Mouse (Mus musculus) G1E (cell line): ENCODE measurements around the gene Tgtp1.
"Not testable (repeated sequence)": the region's sequence is repeated elsewhere in the genome, so short reads cannot be mapped to it uniquely, and the experiment has no call there.

Experiments
- CTCF ChIP-seq: IDR thresholded peaks from 2 replicates; pipeline ENCODE4 v1.5.1; 2012; ENCODE audit warnings: low read depth, low read length, inconsistent platforms, mixed read lengths
- GATA1 ChIP-seq: IDR thresholded peaks from 2 replicates; pipeline ENCODE4 v1.6.1; 2012; ENCODE audit warnings: borderline replicate concordance, low read length, inconsistent platforms, mixed read lengths
- GATA2 ChIP-seq: IDR thresholded peaks from 2 replicates; pipeline ENCODE4 v1.6.1; 2012; ENCODE audit warnings: low read depth, low read length, inconsistent platforms, borderline replicate concordance
- POLR2AphosphoS5 ChIP-seq: IDR thresholded peaks from 2 replicates; pipeline ENCODE4 v1.6.1; 2012; ENCODE audit warnings: low read depth, low read length, inconsistent platforms; ENCODE audit not compliant: insufficient replicate concordance
- TAL1 ChIP-seq: conservative IDR thresholded peaks from 2 replicates; pipeline ENCODE4 v1.6.1; 2012; ENCODE audit warnings: low read depth, low read length, inconsistent platforms, mixed read lengths

DNA sequence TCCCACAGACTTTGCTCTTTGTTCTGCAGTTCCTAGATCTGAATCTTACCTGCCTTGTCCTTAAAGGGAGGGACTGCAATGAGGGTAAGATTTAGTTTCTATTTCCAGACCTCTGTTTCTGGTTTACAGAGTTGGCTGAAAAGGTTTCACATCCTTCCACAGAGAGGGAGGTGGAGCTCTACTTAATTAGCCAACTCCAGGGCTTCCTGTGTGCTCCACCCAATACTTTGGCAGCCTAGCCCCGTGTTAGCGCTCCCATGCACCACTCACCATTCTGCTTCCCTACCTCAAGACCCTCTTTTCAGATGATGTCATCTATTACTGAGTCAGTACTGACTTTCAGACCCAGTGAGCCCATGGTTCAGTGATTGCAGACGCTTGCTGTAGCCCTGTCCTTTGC, 14.7 kb downstream of the Tgtp1 start, which contains the start of gene 9930111J21Rik1:
- TF ChIP-seq CTCF, TAL1, GATA2, POLR2AphosphoS5, GATA1: not testable (repeated sequence)
